Mouse (Mus musculus) midbrain, embryonic 11.5 days (tissue): ENCODE data around the gene Slc2a4. TPM values are rescaled to one million over a fixed set of nuclear protein-coding genes. Genes with fewer than 3 reads are reported as not detected.

Experiments used
- ATAC-seq: fragments of 200-750 bp; cut with Nextera tagmentation; 2 replicates; pipeline ENCODE4 v1.8.0; 2017; ENCODE audit warnings: moderate TSS enrichment, moderate library complexity; ENCODE audit not compliant: low FRiP score
- DNase-seq: peaks from one replicate; pipeline ENCODE4 v3.0.0; 2015; ENCODE audit warnings: low spot score; ENCODE audit errors: missing footprints
- H3K27ac ChIP-seq: fragments of 300-500 bp; sonication (generic); 2 replicates; pipeline ENCODE4 v1.5.1; 2014; ENCODE audit warnings: low read depth, low read length
- H3K27me3 ChIP-seq: fragments of 300-500 bp; sonication (generic); 2 replicates; pipeline ENCODE4 v1.6.1; 2014; ENCODE audit warnings: mild to moderate bottlenecking, low read length, moderate library complexity, mixed read lengths; ENCODE audit not compliant: control insufficient read depth, insufficient read depth
- H3K36me3 ChIP-seq: fragments of 300-500 bp; sonication (generic); 2 replicates; pipeline ENCODE4 v1.6.1; 2014; ENCODE audit warnings: mild to moderate bottlenecking, low read length, moderate library complexity, mixed read lengths; ENCODE audit not compliant: control insufficient read depth, insufficient read depth
- H3K4me1 ChIP-seq: fragments of 300-500 bp; sonication (generic); 2 replicates; pipeline ENCODE4 v1.6.1; 2014; ENCODE audit warnings: low read length; ENCODE audit not compliant: control insufficient read depth, insufficient read depth
- H3K4me2 ChIP-seq: fragments of 300-500 bp; sonication (generic); 2 replicates; pipeline ENCODE4 v1.6.1; 2014; ENCODE audit warnings: mild to moderate bottlenecking, moderate library complexity
- H3K4me3 ChIP-seq: fragments of 300-500 bp; sonication (generic); 2 replicates; pipeline ENCODE4 v1.5.1; 2014; ENCODE audit warnings: low read depth, low read length
- H3K9ac ChIP-seq: fragments of 300-500 bp; sonication (generic); 2 replicates; pipeline ENCODE4 v1.6.1; 2014; ENCODE audit warnings: low read length
- H3K9me3 ChIP-seq: fragments of 300-500 bp; sonication (generic); 2 replicates; pipeline ENCODE4 v1.6.1; 2016; ENCODE audit warnings: low read length; ENCODE audit not compliant: control insufficient read depth
- WGBS: fragments of 180-500 bp; shearing (Covaris S2); extraction: QIAGEN DNeasy Blood & Tissue Kit; methylation state at CpG from one replicate; pipeline ENCODE4 v1.1.7; 2014; 5-methylcytosine and 5-hydroxymethylcytosine counted together
- polyA plus RNA-seq: library from polyadenylated mRNA; unstranded; fragments of >200 nt; fragmentation: Nextera tagmentation; extraction: Ambion mirVana; gene quantifications from 2 replicates; pipeline ENCODE4 v1.2.1, GENCODE M21; 2014

Slc2a4 gene
- polyA plus RNA-seq, 1 experiment from 2014 or later, result 7.8 TPM

- H3K27ac ChIP-seq, result no peak overlapping the region
- no peaks in the 10 kb centered on the region for H3K27me3 ChIP-seq
- ATAC-seq, result no peak
- H3K4me1 ChIP-seq, result peaks cover 9% of the 10 kb centered on the region
- no peaks in the 10 kb centered on the region for H3K9me3 ChIP-seq
- DNase-seq, result peak; percentile 87
- no peak overlapping the region for H3K4me2 ChIP-seq
- no peak overlapping the region for H3K9ac ChIP-seq
- H3K4me3 ChIP-seq, result no peak overlapping the region
- WGBS, result 47% methylated on average over 4 of the region's 4 CpGs
- no peaks in the 10 kb centered on the region for H3K36me3 ChIP-seq
Measured at GRCm38 (mm10) chr11:69950807-69951459, 2.9 kb upstream of the Slc2a4 start.

DNA sequence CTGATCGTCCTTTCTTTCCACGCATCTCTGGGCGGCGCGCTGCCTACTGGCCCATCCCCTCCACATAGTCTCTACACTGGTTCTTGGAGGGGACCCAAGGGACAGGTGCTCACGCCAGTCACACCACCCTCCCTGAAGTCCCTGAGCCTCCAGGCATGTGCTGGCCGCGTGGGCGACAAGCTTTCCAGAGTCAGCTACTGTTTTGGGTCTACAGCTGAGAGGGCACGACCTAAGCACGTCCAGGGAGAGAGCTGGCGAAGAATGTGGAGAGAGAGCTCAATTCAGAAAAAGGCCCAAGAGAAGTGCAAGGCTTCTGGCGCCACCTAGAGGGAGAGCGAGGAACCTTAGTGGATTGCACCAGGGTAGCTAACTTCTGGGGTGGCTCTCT lies 769 bp upstream of the Slc2a4 start:
- H3K36me3 ChIP-seq, result no peaks in the 10 kb centered on the region
- WGBS, result under 1% methylated on average over 14 of the region's 14 CpGs
- no peaks in the 10 kb centered on the region for H3K27me3 ChIP-seq
- peak; percentile 99 for DNase-seq
- H3K4me1 ChIP-seq, result peaks cover 9% of the 10 kb centered on the region
- H3K4me3 ChIP-seq, result peak overlapping the region; percentile 49
- H3K4me2 ChIP-seq, result peak overlapping the region; percentile 61
- ATAC-seq, result peak; percentile 65
- peak overlapping the region; percentile 78 for H3K9ac ChIP-seq
- H3K9me3 ChIP-seq, result no peaks in the 10 kb centered on the region
- H3K27ac ChIP-seq, result peak overlapping the region; percentile 74

DNA sequence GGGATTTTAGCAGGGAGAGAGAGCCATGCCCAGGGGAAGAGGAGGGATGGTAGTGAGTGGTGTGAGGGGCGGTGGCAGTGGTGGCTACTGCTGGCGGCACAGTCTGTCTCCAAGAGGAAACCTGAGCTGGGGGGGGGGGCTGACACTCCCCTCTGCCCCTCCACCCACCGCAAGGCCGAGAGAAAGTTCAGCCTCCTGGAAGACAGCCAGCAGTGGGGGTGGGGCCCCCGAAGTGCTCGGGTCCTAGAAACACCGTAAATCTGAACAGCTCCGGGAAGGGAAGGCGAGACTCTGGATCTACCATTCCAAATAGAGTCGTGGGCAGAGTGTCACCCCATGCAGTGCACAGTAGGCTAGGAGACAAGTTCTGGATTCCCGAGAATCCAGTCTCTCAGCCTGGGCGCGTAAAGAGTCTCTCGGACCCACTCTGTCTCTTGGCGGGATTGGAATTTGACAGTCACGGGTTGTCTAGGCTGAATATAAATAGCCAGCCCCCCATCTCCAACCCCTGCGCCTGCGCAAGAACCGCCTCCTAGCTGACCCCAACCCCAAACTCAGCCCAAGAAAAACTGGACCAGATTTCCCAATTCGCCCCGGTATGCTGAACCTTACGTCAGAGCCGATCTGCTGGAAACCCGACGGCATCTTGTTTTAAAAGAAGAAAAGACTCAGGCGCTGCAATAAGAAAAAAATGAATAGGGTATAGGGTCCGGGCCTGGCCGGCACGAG lies 487 bp downstream of the Slc2a4 start:
- no peak overlapping the region; the same call in 1 of the 2 replicates for H3K27ac ChIP-seq
- no peaks in the 10 kb centered on the region for H3K27me3 ChIP-seq
- H3K9ac ChIP-seq, result peak overlapping the region; percentile 78
- H3K4me2 ChIP-seq, result peak overlapping the region; percentile 61
- WGBS, result 5% methylated on average over 29 of the region's 29 CpGs
- ATAC-seq (peak; percentile 57), DNase-seq (peak; percentile 96)
- H3K4me3 ChIP-seq, result peak overlapping the region; percentile 49
- H3K9me3 ChIP-seq, result no peaks in the 10 kb centered on the region
- no peaks in the 10 kb centered on the region for H3K36me3 ChIP-seq
- H3K4me1 ChIP-seq, result peaks cover 9% of the 10 kb centered on the region

- Histone ChIP-seq H3K27me3 (no peaks in the 10 kb centered on the region), H3K4me1 (peaks cover 9% of the 10 kb centered on the region), H3K9ac (no peak overlapping the region), H3K4me2 (no peak overlapping the region), H3K27ac (no peak overlapping the region), H3K4me3 (no peak overlapping the region), H3K9me3 (no peaks in the 10 kb centered on the region), H3K36me3 (no peaks in the 10 kb centered on the region)
- ATAC-seq, result no peak
- WGBS, result 91% methylated on average over 18 of the region's 18 CpGs
- DNase-seq, result no peak
Measured at GRCm38 (mm10) chr11:69945997-69946891, 1.7 kb downstream of the Slc2a4 start.

GRCm38 (mm10) chr11:69945216-69945615 lies 2.8 kb downstream of the Slc2a4 start:
- ATAC-seq, result no peak
- no peak overlapping the region for H3K4me3 ChIP-seq
- no peaks in the 10 kb centered on the region for H3K36me3 ChIP-seq
- peaks cover 9% of the 10 kb centered on the region for H3K4me1 ChIP-seq
- no peaks in the 10 kb centered on the region for H3K27me3 ChIP-seq
- no peak for DNase-seq
- H3K9me3 ChIP-seq, result no peaks in the 10 kb centered on the region
- H3K27ac ChIP-seq, result no peak overlapping the region
- 84% methylated on average over 13 of the region's 13 CpGs for WGBS
- no peak overlapping the region for H3K4me2 ChIP-seq
- no peak overlapping the region for H3K9ac ChIP-seq

GRCm38 (mm10) chr11:69940962-69941361 lies 7.0 kb downstream of the Slc2a4 start:
- ATAC-seq (no peak), DNase-seq (no peak)
- Histone ChIP-seq H3K27ac (no peak overlapping the region), H3K9ac (no peak overlapping the region), H3K27me3 (peaks cover 26% of the 10 kb centered on the region), H3K36me3 (no peaks in the 10 kb centered on the region), H3K4me2 (no peak overlapping the region), H3K9me3 (no peaks in the 10 kb centered on the region), H3K4me1 (peaks cover 4% of the 10 kb centered on the region), H3K4me3 (no peak overlapping the region)
- WGBS, result 93% methylated on average over 4 of the region's 4 CpGs

DNA sequence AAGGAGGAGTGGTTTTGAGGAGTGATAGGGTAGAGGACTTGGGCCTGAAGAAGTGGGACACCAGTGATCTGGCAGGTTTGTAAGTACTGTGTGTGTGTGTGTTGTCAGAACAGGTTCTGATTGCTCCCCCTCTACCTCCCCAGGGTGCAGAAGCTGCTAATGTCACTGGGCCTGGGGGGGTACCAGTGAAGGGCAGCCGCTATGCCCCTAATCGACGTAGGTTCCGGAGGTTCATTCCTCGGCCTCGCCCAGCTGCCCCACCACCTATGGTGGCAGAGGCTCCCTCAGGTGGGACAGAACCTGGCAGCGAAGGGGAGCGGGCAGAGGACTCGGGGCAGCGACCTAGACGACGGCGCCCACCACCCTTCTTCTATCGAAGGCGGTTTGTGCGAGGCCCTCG lies 8.3 kb downstream of the Slc2a4 start:
- Histone ChIP-seq H3K4me1 (peaks cover 10% of the 10 kb centered on the region), H3K4me3 (no peak overlapping the region), H3K4me2 (no peak overlapping the region), H3K36me3 (no peaks in the 10 kb centered on the region), H3K27ac (no peak overlapping the region), H3K27me3 (peaks cover 35% of the 10 kb centered on the region), H3K9ac (no peak overlapping the region), H3K9me3 (no peaks in the 10 kb centered on the region)
- ATAC-seq (no peak), DNase-seq (no peak)
- WGBS, result 90% methylated on average over 17 of the region's 17 CpGs

DNA sequence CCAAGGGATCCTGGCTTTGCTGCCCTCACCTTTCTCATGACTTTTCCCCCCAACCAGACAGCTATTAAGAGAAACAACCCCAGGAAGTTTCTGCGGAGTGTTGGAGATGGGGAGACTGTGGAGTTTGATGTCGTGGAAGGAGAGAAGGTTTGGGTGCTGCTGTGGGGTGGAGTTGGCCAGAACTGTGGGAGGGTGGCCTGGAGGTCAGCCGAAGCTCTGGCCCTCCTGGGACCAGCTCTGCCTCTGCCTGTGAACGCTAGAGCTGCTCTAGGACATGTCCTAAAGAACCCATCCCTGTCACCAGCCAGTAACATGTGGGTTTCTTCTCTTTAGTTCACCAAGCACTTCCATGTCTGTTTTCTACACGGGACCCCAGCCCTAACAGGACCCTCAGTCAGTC lies 8.8 kb downstream of the Slc2a4 start:
- Histone ChIP-seq H3K27ac (no peak overlapping the region), H3K36me3 (no peaks in the 10 kb centered on the region), H3K4me2 (no peak overlapping the region), H3K4me1 (peaks cover 10% of the 10 kb centered on the region), H3K9ac (no peak overlapping the region), H3K9me3 (no peaks in the 10 kb centered on the region), H3K4me3 (no peak overlapping the region), H3K27me3 (peaks cover 39% of the 10 kb centered on the region)
- no peak for ATAC-seq
- DNase-seq, result no peak
- WGBS, result 71% methylated on average over 5 of the region's 5 CpGs
